Mouse (Mus musculus): Measurements from ENCODE around the gene Pacs2. TPM values are rescaled to one million over a fixed set of nuclear protein-coding genes. Genes with fewer than 3 reads are reported as not detected.

Pacs2 gene
- polyA plus RNA-seq, 1 experiment, result 89.3 TPM

- no peaks in the 10 kb centered on the region for H3K36me3 ChIP-seq (ENCODE audit: control insufficient read depth, insufficient read depth)
- peak overlapping the region; percentile 54 for H3K4me3 ChIP-seq
- no peaks in the 10 kb centered on the region for H3K27me3 ChIP-seq (ENCODE audit: control insufficient read depth, insufficient read depth, insufficient read length)
- H3K79me2 ChIP-seq (ENCODE audit: control insufficient read depth, insufficient read depth), result peaks cover 65% of the 10 kb centered on the region
- peak overlapping the region; percentile 88 for H3K4me2 ChIP-seq (ENCODE audit: low read depth)
- TF ChIP-seq USF1 (IDR thresholded peaks at IDR 0.05; ENCODE audit: low read depth) (no peak), TCF12 (IDR thresholded peaks at IDR 0.05; ENCODE audit: insufficient read depth, poor library complexity, severe bottlenecking) (no peak), REST (IDR thresholded peaks at IDR 0.05; ENCODE audit: insufficient read depth, insufficient read length) (no peak), POLR2AphosphoS2 (IDR thresholded peaks at IDR 0.05; ENCODE audit: insufficient read length, low read depth) (no peak)
- peak overlapping the region; percentile 95 for H3ac ChIP-seq (ENCODE audit: control insufficient read depth, insufficient read length)
These were observed 1.6 kb downstream of the Pacs2 start for GRCm38 (mm10) chr12:113015956-113016355.

DNA sequence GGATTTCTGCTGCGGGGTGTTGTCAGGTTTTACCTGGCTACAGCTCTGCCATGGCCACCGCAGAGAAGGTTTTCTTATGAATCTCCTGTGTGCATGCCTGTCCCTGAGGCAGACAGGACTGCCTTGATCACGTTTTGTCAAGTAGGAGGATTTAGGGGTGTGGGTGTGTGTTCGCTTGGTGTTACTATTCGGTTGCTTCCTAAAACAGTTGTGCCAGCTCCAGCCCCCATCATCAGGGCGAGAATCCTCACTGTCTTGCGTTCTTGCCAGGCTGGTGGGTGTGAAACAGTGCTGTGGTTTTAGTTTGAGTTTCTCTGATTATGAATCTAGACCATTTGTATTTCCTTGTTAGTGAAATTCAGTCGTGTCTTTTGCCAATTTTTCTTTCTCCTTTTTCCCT lies 2.7 kb downstream of the Pacs2 start:
- peak overlapping the region; percentile 96 for H3K4me2 ChIP-seq (ENCODE audit: low read depth)
- peak overlapping the region; percentile 54 for H3K4me3 ChIP-seq
- peak overlapping the region; percentile 5 for H3ac ChIP-seq (ENCODE audit: control insufficient read depth, insufficient read length)
- H3K79me2 ChIP-seq (ENCODE audit: control insufficient read depth, insufficient read depth), result peaks cover 73% of the 10 kb centered on the region
- no peak for TF ChIP-seq TCF12 (IDR thresholded peaks at IDR 0.05; ENCODE audit: insufficient read depth, poor library complexity, severe bottlenecking)
- H3K36me3 ChIP-seq (ENCODE audit: control insufficient read depth, insufficient read depth), result no peaks in the 10 kb centered on the region
- H3K27me3 ChIP-seq (ENCODE audit: control insufficient read depth, insufficient read depth, insufficient read length), result no peaks in the 10 kb centered on the region

GRCm38 (mm10) chr12:113017429-113017984 lies 3.2 kb downstream of the Pacs2 start:
- no peak overlapping the region for H3ac ChIP-seq (ENCODE audit: control insufficient read depth, insufficient read length)
- no peaks in the 10 kb centered on the region for H3K36me3 ChIP-seq (ENCODE audit: control insufficient read depth, insufficient read depth)
- H3K79me2 ChIP-seq (ENCODE audit: control insufficient read depth, insufficient read depth), result peaks cover 75% of the 10 kb centered on the region
- no peaks in the 10 kb centered on the region for H3K27me3 ChIP-seq (ENCODE audit: control insufficient read depth, insufficient read depth, insufficient read length)
- peak overlapping the region; percentile 96 for H3K4me2 ChIP-seq (ENCODE audit: low read depth)
- no peak for TF ChIP-seq TCF12 (IDR thresholded peaks at IDR 0.05; ENCODE audit: insufficient read depth, poor library complexity, severe bottlenecking)
- peak; percentile 39 for TF ChIP-seq POLR2A (IDR thresholded peaks at IDR 0.05; ENCODE audit: insufficient read length, low read depth)
- H3K4me3 ChIP-seq, result peak overlapping the region; percentile 54

GRCm38 (mm10) chr12:113018763-113019162 lies 4.5 kb downstream of the Pacs2 start:
- TF ChIP-seq CEBPB (IDR thresholded peaks at IDR 0.05; ENCODE audit: insufficient read depth, poor library complexity, severe bottlenecking) (no peak), USF1 (IDR thresholded peaks at IDR 0.05; ENCODE audit: low read depth) (peak; percentile 68)
- H3K79me2 ChIP-seq (ENCODE audit: control insufficient read depth, insufficient read depth), result peaks cover 80% of the 10 kb centered on the region
- no peak overlapping the region for H3ac ChIP-seq (ENCODE audit: control insufficient read depth, insufficient read length)
- peak overlapping the region; percentile 96 for H3K4me2 ChIP-seq (ENCODE audit: low read depth)
- H3K4me3 ChIP-seq, result no peak overlapping the region
- H3K36me3 ChIP-seq (ENCODE audit: control insufficient read depth, insufficient read depth), result no peaks in the 10 kb centered on the region
- no peaks in the 10 kb centered on the region for H3K27me3 ChIP-seq (ENCODE audit: control insufficient read depth, insufficient read depth, insufficient read length)

- Histone ChIP-seq H3K4me3 (no peak overlapping the region), H3K79me2 (ENCODE audit: control insufficient read depth, insufficient read depth) (peaks cover 86% of the 10 kb centered on the region), H3K4me2 (ENCODE audit: low read depth) (peak overlapping the region; percentile 60), H3K27me3 (ENCODE audit: control insufficient read depth, insufficient read depth, insufficient read length) (no peaks in the 10 kb centered on the region), H3K36me3 (ENCODE audit: control insufficient read depth, insufficient read depth) (peaks cover 9% of the 10 kb centered on the region), H3ac (ENCODE audit: control insufficient read depth, insufficient read length) (no peak overlapping the region)
- TF ChIP-seq MYOG (IDR thresholded peaks at IDR 0.05; ENCODE audit: control insufficient read depth in 1 of 3, insufficient read depth in 1 of 3, insufficient read length in 2 of 3, low read depth in 2 of 3) (peak in 1 of 3 experiments; percentile 42), E2F4 (IDR thresholded peaks at IDR 0.05; ENCODE audit: insufficient read depth) (no peak), REST (IDR thresholded peaks at IDR 0.05; ENCODE audit: insufficient read depth, insufficient read length) (no peak), POLR2A (IDR thresholded peaks at IDR 0.05; ENCODE audit: insufficient read length, low read depth) (no peak), USF1 (IDR thresholded peaks at IDR 0.05; ENCODE audit: low read depth) (no peak), TCF12 (IDR thresholded peaks at IDR 0.05; ENCODE audit: insufficient read depth, poor library complexity, severe bottlenecking) (peak; percentile 60), POLR2AphosphoS2 (IDR thresholded peaks at IDR 0.05; ENCODE audit: insufficient read length, low read depth) (no peak), MYOD1 (IDR thresholded peaks at IDR 0.05; ENCODE audit: control insufficient read depth in 1 of 3, insufficient read length in 2 of 3, low read depth in 2 of 3) (peak in 2 of 3 experiments; percentile 30 to 67)
These were observed 7.2 kb downstream of the Pacs2 start for GRCm38 (mm10) chr12:113021488-113021887.

DNA sequence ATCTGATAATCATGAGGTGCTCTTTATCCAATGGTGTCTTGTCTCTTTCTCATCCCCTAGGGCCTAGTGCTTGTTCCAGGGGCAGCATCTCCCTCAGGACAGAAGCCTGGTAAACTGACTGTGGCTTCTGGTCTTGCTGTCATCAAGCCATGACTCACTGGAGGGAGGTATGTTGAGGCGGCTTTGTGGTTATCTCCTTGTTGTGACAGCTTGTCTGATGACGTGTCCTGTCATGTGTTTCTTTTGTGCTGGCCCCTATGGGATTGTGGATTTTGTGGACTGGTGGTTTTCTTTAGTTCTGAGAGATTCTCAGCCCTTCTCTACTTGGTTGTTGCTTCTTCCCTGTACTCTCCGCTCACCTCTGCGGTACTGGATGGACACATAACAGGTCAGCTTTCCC lies 8.8 kb downstream of the Pacs2 start:
- Histone ChIP-seq H3ac (ENCODE audit: control insufficient read depth, insufficient read length) (no peak overlapping the region), H3K36me3 (ENCODE audit: control insufficient read depth, insufficient read depth) (peaks cover 9% of the 10 kb centered on the region), H3K79me2 (ENCODE audit: control insufficient read depth, insufficient read depth) (peaks cover 78% of the 10 kb centered on the region), H3K27me3 (ENCODE audit: control insufficient read depth, insufficient read depth, insufficient read length) (no peaks in the 10 kb centered on the region), H3K4me2 (ENCODE audit: low read depth) (peak overlapping the region; percentile 91), H3K4me3 (peak overlapping the region; percentile 1)
- TF ChIP-seq REST (IDR thresholded peaks at IDR 0.05; ENCODE audit: insufficient read depth, insufficient read length) (no peak), USF1 (IDR thresholded peaks at IDR 0.05; ENCODE audit: low read depth) (peak; percentile 74), MYOG (IDR thresholded peaks at IDR 0.05; ENCODE audit: control insufficient read depth in 1 of 3, insufficient read depth in 1 of 3, insufficient read length in 2 of 3, low read depth in 2 of 3) (peak in 1 of 3 experiments; percentile 64), SRF (IDR thresholded peaks at IDR 0.05; ENCODE audit: control insufficient read depth, insufficient read length, low read depth) (no peak), POLR2A (IDR thresholded peaks at IDR 0.05; ENCODE audit: insufficient read length, low read depth) (no peak), TCF12 (IDR thresholded peaks at IDR 0.05; ENCODE audit: insufficient read depth, poor library complexity, severe bottlenecking) (peak; percentile 78), POLR2AphosphoS2 (IDR thresholded peaks at IDR 0.05; ENCODE audit: insufficient read length, low read depth) (peak; percentile 1), TCF3 (IDR thresholded peaks at IDR 0.05; ENCODE audit: insufficient read length, low read depth) (peak; percentile 79), E2F4 (IDR thresholded peaks at IDR 0.05; ENCODE audit: insufficient read depth) (no peak), MYOD1 (IDR thresholded peaks at IDR 0.05; ENCODE audit: control insufficient read depth in 1 of 3, insufficient read length in 2 of 3, low read depth in 2 of 3) (peak in 2 of 3 experiments; percentile 56 to 78), MAX (IDR thresholded peaks at IDR 0.05; ENCODE audit: low read depth) (peak; percentile 67), CEBPB (IDR thresholded peaks at IDR 0.05; ENCODE audit: insufficient read depth, poor library complexity, severe bottlenecking) (peak; percentile 38; the same call in 1 of the 2 replicates)
